Mouse (Mus musculus) liver, embryonic 14.5 days (tissue): ENCODE data around the gene Cbr1.

ENCODE experiments used
- CTCF ChIP-seq: IDR thresholded peaks from 2 replicates; pipeline ENCODE4 v1.5.1; 2016; ENCODE audit warnings: antibody characterized with exemption, low read depth, control low read depth
- EP300 ChIP-seq: IDR thresholded peaks from 2 replicates; pipeline ENCODE4 v1.6.1; 2016; ENCODE audit warnings: antibody characterized with exemption, low read depth

- TF ChIP-seq CTCF (no peak), EP300 (no peak)
These were observed 19.9 kb upstream of the Cbr1 start for GRCm38 (mm10) chr16:93585703-93586205.
